Mouse (Mus musculus) forebrain, embryonic 11.5 days (tissue): ENCODE results near the gene Rundc3b. TPM values are rescaled to one million over a fixed set of nuclear protein-coding genes. Genes with fewer than 3 reads are reported as not detected.

Experiments
- polyA plus RNA-seq: library from polyadenylated mRNA; unstranded; fragments of >200 nt; fragmentation: Nextera tagmentation; extraction: Ambion mirVana; gene quantifications from 2 replicates; pipeline ENCODE4 v1.2.1, GENCODE M21; 2014

Rundc3b gene
- polyA plus RNA-seq, 1 experiment from 2014 or later, result 11.1 TPM

Other genes starting within 250 kb of the Rundc3b start
- gene Dbf4, start 200.2 kb downstream of the Rundc3b start, polyA plus RNA-seq, result 85.6 and 92.6 TPM in 2 replicates
- 10.8 and 11.9 TPM in 2 replicates for gene Slc25a40, start 200.1 kb downstream of the Rundc3b start, polyA plus RNA-seq
- gene Abcb1a, start 37.1 kb upstream of the Rundc3b start, polyA plus RNA-seq, result 0.29 and 0.68 TPM in 2 replicates
- 0.97 and 1.4 TPM in 2 replicates for gene Abcb1b, start 175.2 kb upstream of the Rundc3b start, polyA plus RNA-seq